Mouse (Mus musculus) liver, embryonic 16.5 days (tissue): Measurements from ENCODE around the gene Socs7. TPM values are rescaled to one million over a fixed set of nuclear protein-coding genes. Genes with fewer than 3 reads are reported as not detected.
"Not testable (repeated sequence)": the region's sequence is repeated elsewhere in the genome, so short reads cannot be mapped to it uniquely, and the experiment has no call there.

Experiments used
- ATAC-seq: fragments of 200-750 bp; cut with Nextera tagmentation; 2 replicates; pipeline ENCODE4 v1.8.0; 2017; ENCODE audit warnings: low read depth, mild to moderate bottlenecking, moderate number of reproducible peaks, moderate library complexity
- H3K27ac ChIP-seq: fragments of 300-500 bp; sonication (generic); 2 replicates; pipeline ENCODE4 v1.5.1; 2014; ENCODE audit warnings: mild to moderate bottlenecking, low read length
- H3K27me3 ChIP-seq: fragments of 300-500 bp; sonication (generic); 2 replicates; pipeline ENCODE4 v1.6.1; 2014; ENCODE audit warnings: low read depth, low read length, mixed read lengths; ENCODE audit not compliant: control insufficient read depth, insufficient read depth
- H3K36me3 ChIP-seq: fragments of 300-500 bp; sonication (generic); 2 replicates; pipeline ENCODE4 v1.6.1; 2014; ENCODE audit warnings: mild to moderate bottlenecking; ENCODE audit not compliant: control insufficient read depth, insufficient read depth
- H3K4me1 ChIP-seq: fragments of 300-500 bp; sonication (generic); 2 replicates; pipeline ENCODE4 v1.6.1; 2014; ENCODE audit warnings: low read depth, low read length, mixed read lengths; ENCODE audit not compliant: control insufficient read depth
- H3K4me2 ChIP-seq: fragments of 300-500 bp; sonication (generic); 2 replicates; pipeline ENCODE4 v1.6.1; 2014; ENCODE audit warnings: low read depth, low read length, mixed read lengths
- H3K4me3 ChIP-seq: fragments of 300-500 bp; sonication (generic); 2 replicates; pipeline ENCODE4 v1.5.1; 2014; ENCODE audit warnings: low read depth, mild to moderate bottlenecking, low read length
- H3K9ac ChIP-seq: fragments of 300-500 bp; sonication (generic); 2 replicates; pipeline ENCODE4 v1.6.1; 2014; ENCODE audit warnings: low read depth, low read length
- H3K9me3 ChIP-seq: fragments of 300-500 bp; sonication (generic); replicated peaks from 2 replicates; pipeline ENCODE4 v1.6.1; 2016; ENCODE audit warnings: low read length; ENCODE audit not compliant: control insufficient read depth
- WGBS: fragments of 180-500 bp; shearing (Covaris S2); extraction: QIAGEN DNeasy Blood & Tissue Kit; methylation state at CpG from one replicate; pipeline ENCODE4 v1.1.7; 2014; ENCODE audit not compliant: insufficient replicate concordance; 5-methylcytosine and 5-hydroxymethylcytosine counted together
- polyA plus RNA-seq: library from polyadenylated mRNA; unstranded; fragments of >200 nt; fragmentation: Nextera tagmentation; extraction: Ambion mirVana; gene quantifications from 2 replicates; pipeline ENCODE4 v1.2.1, GENCODE M21; 2015

Socs7 gene
- polyA plus RNA-seq = 1.0 and 1.1 TPM in 2 replicates

GRCm38 (mm10) chr11:97361948-97362648 lies at the start of gene Socs7:
Gene Socs7 (plus strand): TSS chr11:97362551.
- ATAC-seq = peak; percentile 95

GRCm38 (mm10) chr11:97312871-97313270 lies 49.5 kb upstream of the Socs7 start:
- not testable (repeated sequence) for H3K4me3 ChIP-seq, H3K9ac ChIP-seq, ATAC-seq, H3K9me3 ChIP-seq, H3K36me3 ChIP-seq, H3K27ac ChIP-seq, H3K4me2 ChIP-seq
- Histone ChIP-seq H3K4me1 (peaks cover 20% of the 10 kb centered on the region), H3K27me3 (peaks cover 23% of the 10 kb centered on the region)
- 45% methylated on average over 1 of the region's 1 CpGs for WGBS

More at GRCm38 (mm10) chr11:97361948-97362648, at the start of gene Socs7:
- Histone ChIP-seq H3K9ac (peak within 1 kb of the TSS; percentile 97), H3K9me3 (no peaks in the 10 kb centered on the region), H3K27me3 (no peaks in the 10 kb centered on the region), H3K36me3 (no peaks in the 10 kb centered on the region), H3K4me1 (peaks cover 30% of the 10 kb centered on the region), H3K27ac (peak within 1 kb of the TSS; percentile 85), H3K4me3 (peak within 1 kb of the TSS; percentile 97), H3K4me2 (peak within 1 kb of the TSS; percentile 97)
- whole genome bisulfite sequencing = under 1% methylated on average over 32 of the region's 81 CpGs

GRCm38 (mm10) chr11:97314110-97314509 lies 48.2 kb upstream of the Socs7 start:
- 84% methylated on average over 3 of the region's 3 CpGs for WGBS
- Histone ChIP-seq H3K4me2 (no peak overlapping the region), H3K27me3 (peaks cover 23% of the 10 kb centered on the region), H3K36me3 (no peaks in the 10 kb centered on the region), H3K4me1 (peaks cover 20% of the 10 kb centered on the region), H3K9me3 (no peaks in the 10 kb centered on the region), H3K4me3 (no peak overlapping the region), H3K27ac (no peak overlapping the region), H3K9ac (no peak overlapping the region)
- ATAC-seq = no peak

GRCm38 (mm10) chr11:97314751-97315503 lies 47.4 kb upstream of the Socs7 start:
- H3K4me1 ChIP-seq = peaks cover 12% of the 10 kb centered on the region
- no peak for ATAC-seq
- peaks cover 17% of the 10 kb centered on the region for H3K27me3 ChIP-seq
- peak overlapping the region; percentile 50; the same call in 1 of the 2 replicates for H3K9ac ChIP-seq
- peak overlapping the region; percentile 67 for H3K27ac ChIP-seq
- H3K4me2 ChIP-seq = peak overlapping the region; percentile 61
- 38% methylated on average over 8 of the region's 8 CpGs for WGBS
- peak overlapping the region; percentile 66 for H3K4me3 ChIP-seq
- H3K9me3 ChIP-seq = no peaks in the 10 kb centered on the region
- H3K36me3 ChIP-seq = no peaks in the 10 kb centered on the region

- Histone ChIP-seq H3K9ac (peak within 1 kb of the TSS; percentile 58), H3K4me1 (peaks cover 8% of the 10 kb centered on the region), H3K4me3 (peak within 1 kb of the TSS; percentile 66), H3K9me3 (no peaks in the 10 kb centered on the region), H3K4me2 (peak within 1 kb of the TSS; percentile 76), H3K27me3 (peaks cover 8% of the 10 kb centered on the region), H3K27ac (peak within 1 kb of the TSS; percentile 67), H3K36me3 (no peaks in the 10 kb centered on the region)
- ATAC-seq = peak; percentile 95
- WGBS = under 1% methylated on average over 50 of the region's 50 CpGs
Measured at GRCm38 (mm10) chr11:97315504-97316503, 46.5 kb upstream of the Socs7 start, which contains the start of gene Mrpl45. Gene Mrpl45 (plus strand): TSS chr11:97315716.

- H3K4me1 ChIP-seq = peaks cover 2% of the 10 kb centered on the region; the same call in 1 of the 2 replicates
- ATAC-seq = no peak
- H3K9ac ChIP-seq = no peak overlapping the region
- no peak overlapping the region for H3K4me2 ChIP-seq
- WGBS = 83% methylated on average over 8 of the region's 8 CpGs
- H3K27me3 ChIP-seq = no peaks in the 10 kb centered on the region
- no peak overlapping the region for H3K27ac ChIP-seq
- H3K9me3 ChIP-seq = no peaks in the 10 kb centered on the region
- H3K36me3 ChIP-seq = peaks cover 9% of the 10 kb centered on the region
- H3K4me3 ChIP-seq = no peak overlapping the region
Measured at GRCm38 (mm10) chr11:97321197-97321596, 41.2 kb upstream of the Socs7 start.

- H3K4me3 ChIP-seq, H3K9me3 ChIP-seq, H3K27me3 ChIP-seq, H3K4me2 ChIP-seq, H3K27ac ChIP-seq, H3K4me1 ChIP-seq, H3K9ac ChIP-seq: not testable (repeated sequence)
- WGBS = 70% methylated on average over 8 of the region's 8 CpGs
- ATAC-seq = peak; percentile 47; the same call in 1 of the 2 replicates
- H3K36me3 ChIP-seq = peaks cover 14% of the 10 kb centered on the region
Measured at GRCm38 (mm10) chr11:97321894-97322600, 40.3 kb upstream of the Socs7 start.

- H3K9ac ChIP-seq = no peak overlapping the region
- ATAC-seq = no peak
Measured at GRCm38 (mm10) chr11:97325224-97325623, 37.1 kb upstream of the Socs7 start.

More at GRCm38 (mm10) chr11:97325224-97325623, 37.1 kb upstream of the Socs7 start:
- H3K4me2 ChIP-seq = no peak overlapping the region
- H3K27me3 ChIP-seq = no peaks in the 10 kb centered on the region
- H3K27ac ChIP-seq = no peak overlapping the region
- no peaks in the 10 kb centered on the region for H3K4me1 ChIP-seq
- WGBS = 47% methylated on average over 1 of the region's 1 CpGs
- H3K9me3 ChIP-seq = no peaks in the 10 kb centered on the region
- peaks cover 22% of the 10 kb centered on the region for H3K36me3 ChIP-seq
- no peak overlapping the region for H3K4me3 ChIP-seq
